Mouse (Mus musculus) heart, adult 2 months (tissue): ENCODE results near the gene Ell2.

ENCODE experiments used
- CTCF ChIP-seq: fragments of 200-600 bp; IDR thresholded peaks from 2 replicates; pipeline ENCODE4 v1.8.1; 2022; ENCODE audit warnings: antibody characterized with exemption, mild to moderate bottlenecking, moderate library complexity
- EP300 ChIP-seq: fragments of 200-500 bp; IDR thresholded peaks from 2 replicates; pipeline ENCODE4 v1.6.1; 2011; ENCODE audit warnings: low read depth, low read length, control low read depth; ENCODE audit not compliant: insufficient read depth
- POLR2A ChIP-seq: fragments of 200-500 bp; IDR thresholded peaks from 2 replicates; pipeline ENCODE4 v1.6.1; 2011; ENCODE audit warnings: mild to moderate bottlenecking, low read depth, low read length, control low read depth; ENCODE audit not compliant: insufficient read depth

- TF ChIP-seq CTCF: no peak; the same call in 1 of the 2 replicates
- TF ChIP-seq POLR2A: no peak
- peak; percentile 96 for TF ChIP-seq EP300
These were observed 91.0 kb downstream of the Ell2 start for GRCm38 (mm10) chr13:75797369-75798141.
